10 mouse cellular contexts compared by ENCODE assay signal in the genomic region with DNA sequence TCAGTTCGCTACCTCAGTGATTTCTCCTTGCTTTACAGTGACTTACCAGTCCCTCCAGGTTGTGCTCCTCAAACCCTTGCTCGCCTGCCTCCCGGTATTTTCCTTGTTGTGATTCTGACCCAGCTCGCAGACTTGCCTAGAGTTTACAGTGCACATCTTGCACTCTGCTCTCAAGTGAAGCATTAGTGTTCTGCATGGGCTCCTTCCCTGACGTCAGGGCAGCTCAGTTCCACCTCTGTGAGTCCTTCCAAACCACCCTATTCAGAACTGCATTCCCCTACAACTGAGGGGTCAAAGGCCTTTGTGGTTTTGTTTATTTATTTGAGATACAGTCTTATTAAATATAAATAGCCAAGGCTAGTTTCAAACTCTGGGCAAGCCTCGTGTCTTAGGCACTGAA.
"Had no signal": no experiment of that assay in that cellular context is flagged by ENCODE, and none has a peak within 500 bp of the region (broad histone marks: within the 10 kb centered on the region; RNA-seq: fewer than 3 reads in every experiment).

No protein-coding gene starts in this region.

- DNase-seq: left cerebral cortex, postnatal 4 days; lung, adult 18-20 months; right cerebral cortex, postnatal 14 days; thymus, postnatal 4 days had no signal

- H3K4me2 ChIP-seq: hindbrain, embryonic 14.5 days; intestine, embryonic 15.5 days; limb, embryonic 13.5 days; midbrain, embryonic 12.5 days; neural tube, embryonic 13.5 days had no signal

- H3K27ac ChIP-seq: hindbrain, embryonic 14.5 days; intestine, embryonic 15.5 days; limb, embryonic 13.5 days; midbrain, embryonic 12.5 days; neural tube, embryonic 13.5 days had no signal

- H3K36me3 ChIP-seq: intestine, embryonic 15.5 days; limb, embryonic 13.5 days; midbrain, embryonic 12.5 days; neural tube, embryonic 13.5 days had no signal

- H3K9me3 ChIP-seq: intestine, embryonic 15.5 days; limb, embryonic 13.5 days; midbrain, embryonic 12.5 days; neural tube, embryonic 13.5 days had no signal

- H3K4me3 ChIP-seq: intestine, embryonic 15.5 days; limb, embryonic 13.5 days; midbrain, embryonic 12.5 days; neural tube, embryonic 13.5 days had no signal

- ATAC-seq: intestine, embryonic 15.5 days; midbrain, embryonic 16.5 days had no signal

- H3K27me3 ChIP-seq: intestine, embryonic 15.5 days; limb, embryonic 13.5 days; midbrain, embryonic 12.5 days; neural tube, embryonic 13.5 days had no signal

- H3K9ac ChIP-seq: hindbrain, embryonic 14.5 days; intestine, embryonic 15.5 days; limb, embryonic 13.5 days; midbrain, embryonic 12.5 days; neural tube, embryonic 13.5 days had no signal
